Mouse (Mus musculus) brain, embryonic 14.5 days (tissue): ENCODE results near the gene Rapgef1.

Source experiments
- CTCF ChIP-seq: fragments of 200-500 bp; IDR thresholded peaks from 2 replicates; pipeline ENCODE4 v1.5.1; 2012; ENCODE audit warnings: inconsistent platforms, mild to moderate bottlenecking, moderate library complexity, borderline replicate concordance; ENCODE audit not compliant: insufficient read depth, insufficient read length; ENCODE audit errors: extremely low read depth
- POLR2A ChIP-seq: fragments of 200-500 bp; IDR thresholded peaks from 2 replicates; pipeline ENCODE4 v1.6.1; 2012; ENCODE audit warnings: mild to moderate bottlenecking, inconsistent platforms, borderline replicate concordance; ENCODE audit not compliant: poor library complexity, insufficient read depth, insufficient read length, severe bottlenecking; ENCODE audit errors: extremely low read depth

- TF ChIP-seq CTCF (no peak), POLR2A (no peak)
These were observed 99.1 kb downstream of the Rapgef1 start for GRCm38 (mm10) chr2:29718581-29718980.
